Mouse (Mus musculus) stomach, postnatal 0 days (tissue): ENCODE results near the gene Spata16.

Experiments used
- CTCF ChIP-seq: IDR thresholded peaks from 2 replicates; pipeline ENCODE4 v1.5.1; 2016; ENCODE audit warnings: antibody characterized with exemption, low read depth, mild to moderate bottlenecking, moderate library complexity
- EP300 ChIP-seq: optimal IDR thresholded peaks from 2 replicates; pipeline ENCODE3; 2016; ENCODE audit warnings: antibody characterized with exemption

- no peak for TF ChIP-seq EP300
- no peak for TF ChIP-seq CTCF
These were observed 342.2 kb downstream of the Spata16 start for GRCm38 (mm10) chr3:26979603-26980002.
